Mouse (Mus musculus): ENCODE measurements around the gene Lrrc75a. TPM values are rescaled to one million over a fixed set of nuclear protein-coding genes. Genes with fewer than 3 reads are reported as not detected.

Lrrc75a gene
- polyA plus RNA-seq, 1 experiment from 2014 or later = 31.9 TPM

DNA sequence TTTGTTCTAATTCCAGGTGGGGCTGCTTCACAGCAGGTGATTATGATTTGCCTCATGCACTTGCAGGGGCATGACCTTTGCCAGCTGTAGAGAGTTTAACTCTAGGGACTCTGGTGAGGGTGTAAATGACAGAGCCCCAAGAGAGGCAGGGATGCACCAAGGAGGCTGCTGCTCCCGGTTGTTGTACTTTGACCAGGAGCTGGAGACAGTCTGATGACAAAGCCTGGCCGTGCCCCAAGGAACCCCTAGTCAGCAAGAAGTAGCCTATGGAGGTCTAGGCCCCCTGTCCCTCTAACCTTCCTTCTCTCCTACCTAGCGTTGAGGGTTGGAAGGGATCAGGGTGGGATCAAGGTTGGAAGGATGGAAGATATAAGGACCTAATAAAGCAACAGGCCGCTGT is 32.9 kb downstream of the Lrrc75a start:
- Histone ChIP-seq H3K4me2 (replicated peaks; ENCODE audit: low read depth) (no peak overlapping the region), H3K27ac (ENCODE audit: low read depth, low read length) (peak overlapping the region; percentile 80)

DNA sequence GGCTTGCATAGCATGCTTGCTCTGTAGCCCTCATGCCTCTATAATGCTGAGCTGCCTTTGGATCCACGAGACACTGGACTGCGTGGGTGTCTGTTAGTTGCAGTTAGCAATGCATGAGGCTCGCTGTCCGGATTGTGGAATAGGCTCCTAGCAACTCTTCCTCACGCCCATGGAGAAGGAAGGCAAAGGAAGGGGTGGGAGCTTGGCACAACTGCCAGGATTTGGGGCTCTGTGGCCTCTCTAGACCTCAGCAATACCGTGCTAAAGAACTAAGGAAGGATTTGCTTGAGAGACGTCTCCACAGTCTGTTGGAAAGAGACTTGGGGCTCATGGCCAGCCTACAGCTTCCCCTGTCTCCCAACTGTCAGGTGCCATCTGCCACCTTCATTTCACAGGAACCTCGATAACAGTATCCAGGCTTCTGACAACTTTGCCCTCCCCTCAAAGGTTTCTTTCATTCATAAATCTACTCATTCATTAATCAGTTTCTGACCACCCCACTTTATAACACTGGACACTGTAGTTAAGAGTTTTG is 33.4 kb downstream of the Lrrc75a start:
- peaks cover 11% of the 10 kb centered on the region; the same call in 1 of the 2 replicates for H3K4me1 ChIP-seq (replicated peaks; ENCODE audit: control insufficient read depth, insufficient read depth, low read length)
- peak overlapping the region; percentile 3; the same call in 1 of the 2 replicates for H3K27ac ChIP-seq (ENCODE audit: low read depth, low read length)

More for the DNA sequence above, 32.9 kb downstream of the Lrrc75a start:
- 45% methylated on average over 4 of the region's 4 CpGs for WGBS
- ATAC-seq = peak; percentile 69
- Histone ChIP-seq H3K36me3 (ENCODE audit: control insufficient read depth, insufficient read depth) (peaks cover 19% of the 10 kb centered on the region), H3K4me1 (replicated peaks; ENCODE audit: control insufficient read depth, insufficient read depth, low read length) (peaks cover 11% of the 10 kb centered on the region; the same call in 1 of the 2 replicates), H3K27me3 (replicated peaks; ENCODE audit: control insufficient read depth, insufficient read depth, low read length) (no peaks in the 10 kb centered on the region), H3K9me3 (ENCODE audit: control insufficient read depth) (no peaks in the 10 kb centered on the region), H3K4me3 (ENCODE audit: low read depth, low read length) (no peak overlapping the region), H3K9ac (ENCODE audit: low read depth, low read length) (no peak overlapping the region)
- no peak for TF ChIP-seq CTCF (IDR thresholded peaks at IDR 0.05; ENCODE audit: low read depth)

DNA sequence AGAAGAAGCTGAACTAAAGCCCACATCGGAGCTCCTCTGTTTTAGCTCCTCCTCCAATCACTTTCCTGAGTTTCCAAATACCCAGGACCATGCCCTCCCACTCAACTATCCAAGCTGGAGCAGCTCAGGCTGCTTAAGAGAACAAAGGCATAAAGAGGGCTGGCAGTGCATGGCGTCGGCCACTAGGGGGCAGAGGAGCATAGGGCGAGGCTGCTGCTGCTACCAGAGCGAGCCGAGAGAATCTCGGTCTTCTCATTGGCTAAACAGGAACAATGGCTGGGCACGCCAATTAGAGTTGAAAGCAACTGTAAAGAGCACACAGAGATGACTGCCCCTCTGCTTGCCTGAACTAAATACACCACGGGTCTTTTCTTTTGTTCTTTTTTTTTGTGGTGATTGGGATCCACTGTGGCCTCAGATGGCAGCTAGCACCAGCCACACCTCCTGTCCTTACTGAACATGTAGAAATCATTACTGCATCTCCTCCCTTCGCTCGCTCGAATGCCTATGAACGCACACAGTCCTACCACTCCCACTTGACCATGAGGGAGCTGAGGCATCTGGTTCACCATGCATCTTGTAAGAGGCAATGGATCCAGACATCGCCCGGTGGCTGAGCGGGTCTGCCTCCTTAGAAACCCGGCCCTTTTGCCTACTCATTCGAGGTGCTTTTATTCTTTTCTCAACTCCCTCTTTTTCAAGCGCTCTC is 34.5 kb downstream of the Lrrc75a start:
- whole genome bisulfite sequencing = 26% methylated on average over 19 of the region's 19 CpGs
- peaks cover 11% of the 10 kb centered on the region; the same call in 1 of the 2 replicates for H3K4me1 ChIP-seq (replicated peaks; ENCODE audit: control insufficient read depth, insufficient read depth, low read length)
- no peak overlapping the region for H3K9ac ChIP-seq (ENCODE audit: low read depth, low read length)
- H3K4me2 ChIP-seq (replicated peaks; ENCODE audit: low read depth) = peak overlapping the region; percentile 28
- TF ChIP-seq CTCF (IDR thresholded peaks at IDR 0.05; ENCODE audit: low read depth) = peak; percentile 100
- no peak overlapping the region for H3K4me3 ChIP-seq (ENCODE audit: low read depth, low read length)
- H3K36me3 ChIP-seq (ENCODE audit: control insufficient read depth, insufficient read depth) = peaks cover 11% of the 10 kb centered on the region
- no peaks in the 10 kb centered on the region for H3K27me3 ChIP-seq (replicated peaks; ENCODE audit: control insufficient read depth, insufficient read depth, low read length)
- no peaks in the 10 kb centered on the region for H3K9me3 ChIP-seq (ENCODE audit: control insufficient read depth)
- peak; percentile 51 for ATAC-seq
- H3K27ac ChIP-seq (ENCODE audit: low read depth, low read length) = peak overlapping the region; percentile 29; the same call in 1 of the 2 replicates

More for the DNA sequence above, 33.4 kb downstream of the Lrrc75a start:
- H3K9me3 ChIP-seq (ENCODE audit: control insufficient read depth) = no peaks in the 10 kb centered on the region
- TF ChIP-seq CTCF (IDR thresholded peaks at IDR 0.05; ENCODE audit: low read depth) = no peak
- WGBS = 84% methylated on average over 8 of the region's 8 CpGs
- no peak overlapping the region for H3K4me3 ChIP-seq (ENCODE audit: low read depth, low read length)
- H3K36me3 ChIP-seq (ENCODE audit: control insufficient read depth, insufficient read depth) = peaks cover 14% of the 10 kb centered on the region
- H3K9ac ChIP-seq (ENCODE audit: low read depth, low read length) = no peak overlapping the region
- no peak for ATAC-seq
- no peak overlapping the region for H3K4me2 ChIP-seq (replicated peaks; ENCODE audit: low read depth)
- H3K27me3 ChIP-seq (replicated peaks; ENCODE audit: control insufficient read depth, insufficient read depth, low read length) = no peaks in the 10 kb centered on the region

DNA sequence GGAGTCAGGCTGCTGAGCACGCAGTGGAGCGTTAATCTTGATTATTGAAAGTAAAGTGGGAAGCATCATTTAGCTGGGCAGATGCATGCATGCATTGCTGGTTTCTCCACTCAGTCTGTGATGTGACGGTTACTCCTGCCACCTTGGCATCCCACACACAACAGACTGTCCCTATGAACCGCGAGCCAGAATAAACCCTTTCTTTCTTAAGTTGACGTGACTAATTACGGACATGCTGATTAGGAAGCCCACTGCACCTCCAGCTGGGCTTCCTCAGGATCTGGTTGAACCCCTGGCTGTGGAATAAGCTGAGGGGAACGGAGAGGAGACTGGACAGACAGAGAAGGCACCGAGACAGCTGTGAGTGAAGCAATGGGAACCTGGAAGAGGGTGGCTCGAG is 35.7 kb downstream of the Lrrc75a start:
- Histone ChIP-seq H3K4me3 (ENCODE audit: low read depth, low read length) (no peak overlapping the region), H3K9ac (ENCODE audit: low read depth, low read length) (no peak overlapping the region), H3K27me3 (replicated peaks; ENCODE audit: control insufficient read depth, insufficient read depth, low read length) (no peaks in the 10 kb centered on the region), H3K36me3 (ENCODE audit: control insufficient read depth, insufficient read depth) (peaks cover 14% of the 10 kb centered on the region; the same call in 1 of the 2 replicates), H3K27ac (ENCODE audit: low read depth, low read length) (no peak overlapping the region), H3K4me1 (replicated peaks; ENCODE audit: control insufficient read depth, insufficient read depth, low read length) (peaks cover 11% of the 10 kb centered on the region; the same call in 1 of the 2 replicates), H3K4me2 (replicated peaks; ENCODE audit: low read depth) (no peak overlapping the region), H3K9me3 (ENCODE audit: control insufficient read depth) (no peaks in the 10 kb centered on the region)
- ATAC-seq = no peak
- no peak for TF ChIP-seq CTCF (IDR thresholded peaks at IDR 0.05; ENCODE audit: low read depth)
- 87% methylated on average over 10 of the region's 10 CpGs for WGBS

DNA sequence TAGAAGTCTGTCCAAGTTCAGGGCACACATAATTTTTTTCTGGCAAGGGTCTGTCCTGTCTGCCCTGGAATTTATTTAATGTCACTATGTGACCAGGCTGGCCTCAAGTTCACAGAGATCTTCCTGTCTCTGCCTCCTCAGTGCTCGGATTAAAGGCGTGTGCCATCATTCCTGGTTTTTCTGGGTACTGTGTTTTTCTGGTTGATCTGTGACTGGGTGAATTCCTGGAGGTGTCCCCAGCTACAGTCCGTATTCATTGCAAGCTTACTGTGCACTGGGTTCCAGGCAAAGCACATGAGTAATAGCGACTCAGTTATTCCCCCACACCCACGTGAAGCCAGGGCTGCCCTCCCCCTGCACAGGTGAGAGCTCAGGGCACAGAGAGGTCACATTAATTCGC is 38.0 kb downstream of the Lrrc75a start:
- Histone ChIP-seq H3K9ac (ENCODE audit: low read depth, low read length) (no peak overlapping the region), H3K27me3 (replicated peaks; ENCODE audit: control insufficient read depth, insufficient read depth, low read length) (no peaks in the 10 kb centered on the region), H3K4me1 (replicated peaks; ENCODE audit: control insufficient read depth, insufficient read depth, low read length) (peaks cover 11% of the 10 kb centered on the region; the same call in 1 of the 2 replicates), H3K4me3 (ENCODE audit: low read depth, low read length) (no peak overlapping the region), H3K36me3 (ENCODE audit: control insufficient read depth, insufficient read depth) (peaks cover 37% of the 10 kb centered on the region), H3K9me3 (ENCODE audit: control insufficient read depth) (no peaks in the 10 kb centered on the region), H3K27ac (ENCODE audit: low read depth, low read length) (no peak overlapping the region), H3K4me2 (replicated peaks; ENCODE audit: low read depth) (no peak overlapping the region)
- TF ChIP-seq CTCF (IDR thresholded peaks at IDR 0.05; ENCODE audit: low read depth) = no peak
- ATAC-seq = no peak
- WGBS = 76% methylated on average over 6 of the region's 6 CpGs

DNA sequence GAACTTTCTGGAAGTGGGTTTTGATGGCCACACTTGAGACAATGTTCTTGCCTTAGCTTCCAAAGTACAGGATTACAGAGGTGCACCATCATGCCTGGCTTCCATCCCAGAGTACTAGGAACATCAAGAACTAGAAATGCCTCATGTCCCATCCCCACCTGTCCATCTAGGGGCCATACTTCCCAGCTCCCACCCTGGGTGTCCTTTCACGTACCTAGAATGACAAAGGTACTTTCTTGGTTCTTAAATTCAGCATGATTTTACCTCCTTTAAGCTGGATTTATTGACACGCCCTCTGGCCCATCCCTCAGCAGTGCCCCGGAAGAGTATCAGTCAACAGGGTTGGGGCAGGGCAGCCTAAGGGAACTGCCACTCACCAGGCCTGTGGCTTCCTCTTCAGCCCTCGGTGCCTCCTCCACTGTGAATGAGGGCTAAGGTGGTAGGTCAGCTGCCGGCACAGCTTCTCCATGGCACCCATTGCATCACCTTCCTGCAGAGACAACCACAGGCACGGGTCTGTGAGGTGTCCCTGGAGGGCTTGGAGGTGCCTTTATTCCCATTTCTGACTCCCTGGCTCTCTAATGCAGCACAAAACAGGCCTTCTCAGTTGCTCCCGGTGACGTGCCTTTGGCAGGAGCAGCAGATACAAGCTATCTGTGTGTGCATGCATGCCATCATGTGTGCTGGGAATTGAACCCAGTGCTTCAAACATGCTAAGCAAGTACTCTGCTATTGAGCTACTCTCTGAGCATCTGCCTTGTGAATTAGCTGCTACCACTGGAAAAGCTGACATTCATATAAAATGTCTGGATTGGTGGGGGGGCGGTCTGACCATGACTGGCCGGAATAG is 39.3 kb downstream of the Lrrc75a start:
- H3K9ac ChIP-seq (ENCODE audit: low read depth, low read length) = no peak overlapping the region
- H3K36me3 ChIP-seq (ENCODE audit: control insufficient read depth, insufficient read depth) = peaks cover 49% of the 10 kb centered on the region
- 0 out of 2 replicates have a peak, but pooled peaks cover 3% of the 10 kb centered on the region for H3K4me1 ChIP-seq (replicated peaks; ENCODE audit: control insufficient read depth, insufficient read depth, low read length)
- TF ChIP-seq CTCF (IDR thresholded peaks at IDR 0.05; ENCODE audit: low read depth) = no peak
- no peaks in the 10 kb centered on the region for H3K9me3 ChIP-seq (ENCODE audit: control insufficient read depth)
- no peak overlapping the region for H3K4me3 ChIP-seq (ENCODE audit: low read depth, low read length)
- no peaks in the 10 kb centered on the region for H3K27me3 ChIP-seq (replicated peaks; ENCODE audit: control insufficient read depth, insufficient read depth, low read length)
- WGBS = 68% methylated on average over 10 of the region's 10 CpGs
- ATAC-seq = no peak
- no peak overlapping the region for H3K27ac ChIP-seq (ENCODE audit: low read depth, low read length)
- no peak overlapping the region for H3K4me2 ChIP-seq (replicated peaks; ENCODE audit: low read depth)
